Mouse (Mus musculus) testis, postnatal 14 days (tissue): ENCODE results near the gene Cox4i2.

Experiments used
- DNase-seq: peaks from one replicate; pipeline ENCODE4 v3.0.0; 2021; ENCODE audit warnings: low spot score

Cox4i2 gene

GRCm38 (mm10) chr2:152734984-152735383 is 19.0 kb upstream of the Cox4i2 start:
- peak; percentile 90 for DNase-seq

GRCm38 (mm10) chr2:152736090-152736601 is 17.8 kb upstream of the Cox4i2 start, which contains the start of gene Id1:
Gene Id1, plus strand, starts transcription at chr2:152736251.
- peak; percentile 87 for DNase-seq

GRCm38 (mm10) chr2:152736748-152737147 is 17.2 kb upstream of the Cox4i2 start:
- DNase-seq, result no peak

- DNase-seq, result no peak
Measured at GRCm38 (mm10) chr2:152737306-152738221, 16.4 kb upstream of the Cox4i2 start.

- no peak for DNase-seq
Measured at GRCm38 (mm10) chr2:152738341-152738740, 15.6 kb upstream of the Cox4i2 start.

GRCm38 (mm10) chr2:152739031-152739841 is 14.7 kb upstream of the Cox4i2 start:
- DNase-seq, result peak; percentile 74

GRCm38 (mm10) chr2:152739842-152740260 is 14.1 kb upstream of the Cox4i2 start:
- no peak for DNase-seq

GRCm38 (mm10) chr2:152740490-152740889 is 13.5 kb upstream of the Cox4i2 start:
- no peak for DNase-seq

- DNase-seq, result peak; percentile 56
Measured at GRCm38 (mm10) chr2:152741153-152742041, 12.6 kb upstream of the Cox4i2 start.

GRCm38 (mm10) chr2:152742435-152742834 is 11.5 kb upstream of the Cox4i2 start:
- DNase-seq, result peak; percentile 41

GRCm38 (mm10) chr2:152756474-152757393 is 2.8 kb downstream of the Cox4i2 start:
- no peak for DNase-seq

GRCm38 (mm10) chr2:152757478-152757877 is 3.5 kb downstream of the Cox4i2 start:
- no peak for DNase-seq

- no peak for DNase-seq
Measured at GRCm38 (mm10) chr2:152758351-152758750, 4.4 kb downstream of the Cox4i2 start.

- no peak for DNase-seq
Measured at GRCm38 (mm10) chr2:152763310-152763709, 9.3 kb downstream of the Cox4i2 start.

GRCm38 (mm10) chr2:152764172-152765044 is 10.4 kb downstream of the Cox4i2 start:
- no peak for DNase-seq

GRCm38 (mm10) chr2:152765045-152765674 is 11.2 kb downstream of the Cox4i2 start:
- DNase-seq, result no peak

GRCm38 (mm10) chr2:152766387-152767123 is 12.6 kb downstream of the Cox4i2 start:
- peak; percentile 88 for DNase-seq

- no peak for DNase-seq
Measured at GRCm38 (mm10) chr2:152767618-152768271, 13.8 kb downstream of the Cox4i2 start.
